ENCODE assay signal across 8 mouse cellular contexts in genomic region chr1:61234298-61234682, GRCm38 (mm10).
A peak's percentile ranks its signal among the peaks of the same experiment; 100 is the strongest.
DNase-seq lines count a peak whose midpoint lies in the region; ATAC-seq lines count a peak whose summit lies in the region.

No protein-coding gene starts in this region.

- H3K4me1 ChIP-seq in intestine, embryonic 14.5 days (replicated peaks; ENCODE audit: control insufficient read depth, insufficient read depth, low read length): peaks cover 2% of the 10 kb centered on the region; the same call in 1 of the 2 replicates
- peaks cover 4% of the 10 kb centered on the region; the same call in 1 of the 2 replicates for H3K4me1 ChIP-seq in intestine, embryonic 16.5 days (ENCODE audit: control insufficient read depth, insufficient read depth, low read length)
- peaks cover 8% of the 10 kb centered on the region for H3K4me1 ChIP-seq in embryonic facial prominence, embryonic 11.5 days (ENCODE audit: control insufficient read depth, insufficient read depth, low read length)
- peaks cover 14% of the 10 kb centered on the region for H3K4me1 ChIP-seq in forebrain, embryonic 16.5 days (replicated peaks; ENCODE audit: control insufficient read depth, insufficient read depth, low read length)
- peaks cover 11% of the 10 kb centered on the region for H3K4me1 ChIP-seq in limb, embryonic 15.5 days

- WGBS in intestine, embryonic 14.5 days: 21% methylated on average over 1 of the region's 1 CpGs
- WGBS in intestine, embryonic 16.5 days: 33% methylated on average over 1 of the region's 1 CpGs
- WGBS in embryonic facial prominence, embryonic 11.5 days: 8% methylated on average over 1 of the region's 1 CpGs
- WGBS in forebrain, embryonic 16.5 days: 12% methylated on average over 1 of the region's 1 CpGs
- 4% methylated on average over 1 of the region's 1 CpGs for WGBS in limb, embryonic 15.5 days

- H3K27ac ChIP-seq in intestine, embryonic 14.5 days (ENCODE audit: low read depth): no peak overlapping the region
- H3K27ac ChIP-seq in intestine, embryonic 16.5 days (ENCODE audit: low read length): no peak overlapping the region
- no peak overlapping the region for H3K27ac ChIP-seq in embryonic facial prominence, embryonic 11.5 days (replicated peaks; ENCODE audit: low read depth, low read length)
- no peak overlapping the region for H3K27ac ChIP-seq in forebrain, embryonic 16.5 days (ENCODE audit: low read length)
- H3K27ac ChIP-seq in limb, embryonic 15.5 days: no peak overlapping the region

- H3K9ac ChIP-seq in intestine, embryonic 14.5 days (ENCODE audit: low read length): no peak overlapping the region
- H3K9ac ChIP-seq in intestine, embryonic 16.5 days (ENCODE audit: low read depth, low read length): no peak overlapping the region
- H3K9ac ChIP-seq in embryonic facial prominence, embryonic 11.5 days (replicated peaks; ENCODE audit: low read length): no peak overlapping the region
- H3K9ac ChIP-seq in forebrain, embryonic 16.5 days (replicated peaks; ENCODE audit: low read depth, low read length): no peak overlapping the region
- H3K9ac ChIP-seq in limb, embryonic 15.5 days: no peak overlapping the region

- H3K36me3 ChIP-seq in intestine, embryonic 14.5 days (ENCODE audit: control insufficient read depth, insufficient read depth, low read length): no peaks in the 10 kb centered on the region
- H3K36me3 ChIP-seq in intestine, embryonic 16.5 days (ENCODE audit: control insufficient read depth, insufficient read depth, low read length): no peaks in the 10 kb centered on the region
- H3K36me3 ChIP-seq in embryonic facial prominence, embryonic 11.5 days (replicated peaks; ENCODE audit: control insufficient read depth, insufficient read depth, low read depth, low read length): no peaks in the 10 kb centered on the region
- H3K36me3 ChIP-seq in forebrain, embryonic 16.5 days (ENCODE audit: control insufficient read depth, insufficient read depth): no peaks in the 10 kb centered on the region
- no peaks in the 10 kb centered on the region for H3K36me3 ChIP-seq in limb, embryonic 15.5 days

- 0 out of 2 replicates have a peak overlapping the region, but pooled peaks have one; percentile 8 for H3K4me3 ChIP-seq in intestine, embryonic 14.5 days (ENCODE audit: low read depth, low read length)
- H3K4me3 ChIP-seq in intestine, embryonic 16.5 days (ENCODE audit: low read length): no peak overlapping the region
- H3K4me3 ChIP-seq in embryonic facial prominence, embryonic 11.5 days (ENCODE audit: low read depth, low read length): no peak overlapping the region
- H3K4me3 ChIP-seq in forebrain, embryonic 16.5 days (replicated peaks; ENCODE audit: low read length): no peak overlapping the region
- H3K4me3 ChIP-seq in limb, embryonic 15.5 days: no peak overlapping the region

- no peaks in the 10 kb centered on the region for H3K27me3 ChIP-seq in intestine, embryonic 14.5 days (replicated peaks; ENCODE audit: control insufficient read depth, insufficient read depth, low read length)
- 0 out of 2 replicates have a peak, but pooled peaks cover 2% of the 10 kb centered on the region for H3K27me3 ChIP-seq in intestine, embryonic 16.5 days (replicated peaks; ENCODE audit: control insufficient read depth, insufficient read depth, low read length)
- H3K27me3 ChIP-seq in embryonic facial prominence, embryonic 11.5 days (ENCODE audit: control insufficient read depth, insufficient read depth, low read length): no peaks in the 10 kb centered on the region
- no peaks in the 10 kb centered on the region for H3K27me3 ChIP-seq in forebrain, embryonic 16.5 days (replicated peaks; ENCODE audit: control insufficient read depth, insufficient read depth, low read length)
- H3K27me3 ChIP-seq in limb, embryonic 15.5 days: no peaks in the 10 kb centered on the region

- 0 out of 2 replicates have a peak, but pooled peaks have one; percentile 8 for ATAC-seq in intestine, embryonic 14.5 days (replicated peaks; ENCODE audit: low FRiP score, low TSS enrichment, low read depth)
- no peak for ATAC-seq in intestine, embryonic 16.5 days
- no peak for ATAC-seq in embryonic facial prominence, embryonic 11.5 days (replicated peaks; ENCODE audit: insufficient number of reproducible peaks, low FRiP score, low TSS enrichment, low read depth)
- ATAC-seq in forebrain, embryonic 16.5 days: peak; percentile 68
- no peak for ATAC-seq in limb, embryonic 15.5 days (ENCODE audit: insufficient number of reproducible peaks, low FRiP score, low TSS enrichment, low read depth)

- no peak for DNase-seq in intestine, embryonic 14.5 days (ENCODE audit: low spot score)
- no peak for DNase-seq in embryonic facial prominence, embryonic 11.5 days (ENCODE audit: low spot score)
- DNase-seq in B cell, adult 2 months: no peak
- DNase-seq in cerebellum, adult 18-20 months: no peak
- DNase-seq in testis, postnatal 10 days (ENCODE audit: low spot score): no peak

- H3K9me3 ChIP-seq in intestine, embryonic 14.5 days (ENCODE audit: control insufficient read depth, low read length): no peaks in the 10 kb centered on the region
- no peaks in the 10 kb centered on the region for H3K9me3 ChIP-seq in intestine, embryonic 16.5 days (ENCODE audit: control insufficient read depth, low read length)
- H3K9me3 ChIP-seq in embryonic facial prominence, embryonic 11.5 days (replicated peaks; ENCODE audit: control insufficient read depth, low read length): no peaks in the 10 kb centered on the region
- H3K9me3 ChIP-seq in forebrain, embryonic 16.5 days (ENCODE audit: control insufficient read depth, low read length): no peaks in the 10 kb centered on the region
- H3K9me3 ChIP-seq in limb, embryonic 15.5 days: no peaks in the 10 kb centered on the region

- peak overlapping the region; percentile 30 for H3K4me2 ChIP-seq in intestine, embryonic 14.5 days (ENCODE audit: low read length)
- H3K4me2 ChIP-seq in intestine, embryonic 16.5 days (ENCODE audit: low read depth, low read length): no peak overlapping the region
- peak overlapping the region; percentile 36 for H3K4me2 ChIP-seq in embryonic facial prominence, embryonic 11.5 days (ENCODE audit: low read depth, low read length)
- H3K4me2 ChIP-seq in forebrain, embryonic 16.5 days (ENCODE audit: low read length): peak overlapping the region; percentile 6; the same call in 1 of the 2 replicates
- peak overlapping the region; percentile 26; the same call in 1 of the 2 replicates for H3K4me2 ChIP-seq in limb, embryonic 15.5 days

Comparison
In these comparisons a context has a peak if more than half of its experiments do, and no peak if none do; other contexts are left out.
1. ATAC-seq: peak in intestine, embryonic 14.5 days (single experiment) and forebrain, embryonic 16.5 days (single experiment); none in intestine, embryonic 16.5 days (single experiment), embryonic facial prominence, embryonic 11.5 days (single experiment) and limb, embryonic 15.5 days (single experiment).